Mouse (Mus musculus) embryonic facial prominence, embryonic 12.5 days (tissue): ENCODE data around the gene Cerk. TPM values are rescaled to one million over a fixed set of nuclear protein-coding genes. Genes with fewer than 3 reads are reported as not detected.
A peak's percentile ranks its signal among the peaks of the same experiment; 100 is the strongest.
"Not testable (repeated sequence)": the region's sequence is repeated elsewhere in the genome, so short reads cannot be mapped to it uniquely, and the experiment has no call there.

Experiments
- ATAC-seq: fragments of 200-750 bp; cut with Nextera tagmentation; 2 replicates; pipeline ENCODE4 v1.8.0; 2017; ENCODE audit not compliant: insufficient number of reproducible peaks, insufficient read depth, low FRiP score, low TSS enrichment
- H3K27ac ChIP-seq: fragments of 300-500 bp; sonication (generic); 2 replicates; pipeline ENCODE4 v1.5.1; 2016; ENCODE audit warnings: mild to moderate bottlenecking
- H3K27me3 ChIP-seq: fragments of 300-500 bp; sonication (generic); 2 replicates; pipeline ENCODE4 v1.6.1; 2016; ENCODE audit warnings: mild to moderate bottlenecking, moderate library complexity
- H3K36me3 ChIP-seq: fragments of 300-500 bp; sonication (generic); 2 replicates; pipeline ENCODE4 v1.6.1; 2016; ENCODE audit warnings: mild to moderate bottlenecking
- H3K4me1 ChIP-seq: fragments of 300-500 bp; sonication (generic); 2 replicates; pipeline ENCODE4 v1.6.1; 2016
- H3K4me2 ChIP-seq: fragments of 300-500 bp; sonication (generic); replicated peaks from 2 replicates; pipeline ENCODE4 v1.6.1; 2016; ENCODE audit warnings: mild to moderate bottlenecking, moderate library complexity
- H3K4me3 ChIP-seq: fragments of 300-500 bp; sonication (generic); 2 replicates; pipeline ENCODE4 v1.5.1; 2016; ENCODE audit warnings: mild to moderate bottlenecking
- H3K9ac ChIP-seq: fragments of 300-500 bp; sonication (generic); 2 replicates; pipeline ENCODE4 v1.6.1; 2016; ENCODE audit warnings: mild to moderate bottlenecking, moderate library complexity
- H3K9me3 ChIP-seq: fragments of 300-500 bp; sonication (generic); 2 replicates; pipeline ENCODE4 v1.6.1; 2016; ENCODE audit warnings: mild to moderate bottlenecking, moderate library complexity
- WGBS: fragments of 180-500 bp; shearing (Covaris S2); methylation state at CpG from one replicate; pipeline ENCODE4 v1.1.7; 2016; 5-methylcytosine and 5-hydroxymethylcytosine counted together
- polyA plus RNA-seq: library from polyadenylated mRNA; unstranded; fragments of >200 nt; fragmentation: Nextera tagmentation; extraction: Ambion mirVana; gene quantifications from 2 replicates; pipeline ENCODE4 v1.2.1, GENCODE M21; 2016

The Cerk gene
- polyA plus RNA-seq, 1 experiment from 2014 or later: 20.5 TPM

DNA sequence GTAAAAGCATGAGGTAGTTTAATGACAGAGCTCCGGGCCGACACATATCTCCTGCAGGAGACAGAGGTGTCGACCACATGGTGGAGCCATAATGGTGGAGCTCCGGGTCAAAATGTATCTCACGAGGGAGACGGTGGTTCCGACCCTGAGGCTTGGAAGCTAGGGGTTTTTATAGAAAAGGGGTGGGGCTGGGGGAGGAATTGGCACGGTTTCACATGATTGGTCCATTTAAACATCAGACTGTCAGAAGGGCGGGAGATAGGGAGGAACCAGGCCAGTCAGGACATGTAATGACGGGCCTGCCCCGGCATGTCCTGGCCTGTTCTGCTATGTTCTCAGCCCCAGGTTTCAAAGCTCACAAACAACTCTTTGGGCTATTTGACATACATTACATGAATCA lies 36.0 kb upstream of the Cerk start:
- not testable (repeated sequence) for H3K4me3 ChIP-seq, ATAC-seq, H3K27ac ChIP-seq, H3K36me3 ChIP-seq, H3K4me2 ChIP-seq, H3K4me1 ChIP-seq, H3K27me3 ChIP-seq, H3K9me3 ChIP-seq, H3K9ac ChIP-seq
- WGBS: 85% methylated on average over 11 of the region's 11 CpGs

DNA sequence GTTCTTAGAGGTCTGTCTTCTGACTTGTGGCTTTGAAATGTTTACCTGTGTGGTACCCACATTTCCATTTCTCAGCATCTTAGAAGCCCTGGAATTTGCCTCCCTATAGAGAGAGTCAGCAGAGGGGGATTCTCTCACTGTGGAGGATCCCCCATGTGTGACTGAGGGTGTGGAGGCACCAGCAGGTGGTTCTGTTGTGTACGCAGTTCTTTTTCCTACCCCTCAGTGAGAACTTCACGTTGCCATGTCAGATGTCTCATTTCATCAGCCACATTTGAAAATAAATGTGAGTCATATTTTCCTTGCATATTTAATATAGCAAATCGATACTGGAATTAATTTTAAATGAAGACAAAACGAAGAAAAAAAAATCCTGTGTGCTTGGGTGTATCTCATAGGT lies 35.4 kb upstream of the Cerk start:
- no peak overlapping the region for H3K4me2 ChIP-seq
- H3K9ac ChIP-seq: no peak overlapping the region
- H3K36me3 ChIP-seq: no peaks in the 10 kb centered on the region
- 81% methylated on average over 4 of the region's 4 CpGs for WGBS
- no peaks in the 10 kb centered on the region for H3K4me1 ChIP-seq
- H3K4me3 ChIP-seq: no peak overlapping the region
- H3K27me3 ChIP-seq: no peaks in the 10 kb centered on the region
- no peaks in the 10 kb centered on the region for H3K9me3 ChIP-seq
- ATAC-seq: no peak
- H3K27ac ChIP-seq: no peak overlapping the region

DNA sequence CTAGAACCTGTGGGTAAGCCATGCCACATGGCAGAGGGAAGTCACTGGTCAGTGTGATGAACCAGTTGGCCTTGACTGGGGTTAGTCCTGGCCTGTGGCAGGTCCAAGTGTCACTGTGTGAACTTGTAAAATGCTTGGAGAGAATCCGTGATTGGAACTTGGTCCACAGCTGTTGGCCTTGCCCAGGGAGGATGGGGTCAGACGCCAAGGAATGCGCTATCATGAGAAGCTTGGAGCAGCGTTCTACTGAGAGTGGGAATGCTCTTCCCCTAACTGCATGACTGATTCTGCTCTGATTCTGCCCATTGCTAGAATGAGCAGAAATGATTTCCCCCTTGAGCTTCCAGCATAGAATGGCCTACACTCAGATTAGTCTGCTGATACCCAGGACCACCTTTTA lies 34.8 kb upstream of the Cerk start:
- H3K4me2 ChIP-seq: no peak overlapping the region
- H3K9me3 ChIP-seq: no peaks in the 10 kb centered on the region
- H3K27me3 ChIP-seq: no peaks in the 10 kb centered on the region
- no peak overlapping the region for H3K4me3 ChIP-seq
- no peak for ATAC-seq
- no peaks in the 10 kb centered on the region for H3K36me3 ChIP-seq
- H3K4me1 ChIP-seq: no peaks in the 10 kb centered on the region
- no peak overlapping the region for H3K9ac ChIP-seq
- 83% methylated on average over 4 of the region's 4 CpGs for WGBS
- H3K27ac ChIP-seq: no peak overlapping the region

DNA sequence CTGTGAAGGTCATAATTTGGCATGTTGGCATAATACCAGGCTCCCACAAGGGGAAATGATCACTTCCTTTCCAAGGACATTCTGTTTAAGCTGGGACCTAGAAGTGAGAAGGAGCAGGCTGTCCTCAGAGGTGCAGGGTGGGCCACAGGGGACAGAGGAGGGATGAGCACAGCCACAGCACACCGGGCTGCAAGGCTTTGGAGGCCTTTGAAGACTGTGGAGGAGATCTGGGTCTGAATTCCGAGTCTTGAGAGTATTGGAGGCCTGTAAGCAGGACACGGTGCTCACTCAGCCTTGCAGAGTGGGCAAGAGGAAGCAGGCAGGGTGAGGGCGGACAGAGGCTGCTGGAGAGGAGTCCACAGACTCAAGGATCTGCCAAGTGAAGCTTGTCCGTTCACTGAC lies 34.3 kb upstream of the Cerk start:
- H3K27me3 ChIP-seq: no peaks in the 10 kb centered on the region
- no peak overlapping the region for H3K27ac ChIP-seq
- WGBS: 86% methylated on average over 5 of the region's 5 CpGs
- H3K4me1 ChIP-seq: no peaks in the 10 kb centered on the region
- no peak overlapping the region for H3K4me3 ChIP-seq
- H3K4me2 ChIP-seq: no peak overlapping the region
- H3K9me3 ChIP-seq: no peaks in the 10 kb centered on the region
- H3K9ac ChIP-seq: no peak overlapping the region
- no peak for ATAC-seq
- no peaks in the 10 kb centered on the region for H3K36me3 ChIP-seq

- Histone ChIP-seq H3K4me1 (peaks cover 4% of the 10 kb centered on the region), H3K27ac (no peak overlapping the region), H3K9me3 (no peaks in the 10 kb centered on the region), H3K9ac (no peak overlapping the region), H3K4me3 (no peak overlapping the region), H3K4me2 (no peak overlapping the region), H3K27me3 (no peaks in the 10 kb centered on the region), H3K36me3 (no peaks in the 10 kb centered on the region)
- WGBS: 78% methylated on average over 7 of the region's 7 CpGs
- no peak for ATAC-seq
These were observed 33.7 kb upstream of the Cerk start for GRCm38 (mm10) chr15:86219534-86220228.

DNA sequence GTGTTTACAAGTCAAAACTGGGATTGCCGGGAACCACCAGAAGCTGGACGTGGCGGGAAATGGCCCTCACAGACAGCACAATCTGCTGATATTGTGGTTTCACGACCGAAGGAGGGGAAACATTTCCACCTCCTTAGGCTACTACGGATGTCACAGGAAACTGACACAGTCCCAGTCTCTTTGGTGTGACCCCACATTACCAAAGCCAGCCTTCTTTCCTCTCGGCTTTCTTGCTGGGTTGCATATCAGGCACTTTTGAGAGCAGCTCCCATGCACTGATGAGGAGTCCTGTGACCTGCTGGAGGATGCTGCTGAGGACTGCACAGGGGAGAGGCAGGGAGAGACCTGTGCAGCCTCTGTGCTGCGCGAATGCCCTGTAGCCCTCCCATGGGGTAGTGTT lies 30.7 kb upstream of the Cerk start:
- not testable (repeated sequence) for H3K4me3 ChIP-seq, H3K9ac ChIP-seq, H3K9me3 ChIP-seq, H3K27ac ChIP-seq, ATAC-seq, H3K27me3 ChIP-seq, H3K4me2 ChIP-seq, H3K36me3 ChIP-seq
- H3K4me1 ChIP-seq: peaks cover 13% of the 10 kb centered on the region
- WGBS: 86% methylated on average over 9 of the region's 9 CpGs

DNA sequence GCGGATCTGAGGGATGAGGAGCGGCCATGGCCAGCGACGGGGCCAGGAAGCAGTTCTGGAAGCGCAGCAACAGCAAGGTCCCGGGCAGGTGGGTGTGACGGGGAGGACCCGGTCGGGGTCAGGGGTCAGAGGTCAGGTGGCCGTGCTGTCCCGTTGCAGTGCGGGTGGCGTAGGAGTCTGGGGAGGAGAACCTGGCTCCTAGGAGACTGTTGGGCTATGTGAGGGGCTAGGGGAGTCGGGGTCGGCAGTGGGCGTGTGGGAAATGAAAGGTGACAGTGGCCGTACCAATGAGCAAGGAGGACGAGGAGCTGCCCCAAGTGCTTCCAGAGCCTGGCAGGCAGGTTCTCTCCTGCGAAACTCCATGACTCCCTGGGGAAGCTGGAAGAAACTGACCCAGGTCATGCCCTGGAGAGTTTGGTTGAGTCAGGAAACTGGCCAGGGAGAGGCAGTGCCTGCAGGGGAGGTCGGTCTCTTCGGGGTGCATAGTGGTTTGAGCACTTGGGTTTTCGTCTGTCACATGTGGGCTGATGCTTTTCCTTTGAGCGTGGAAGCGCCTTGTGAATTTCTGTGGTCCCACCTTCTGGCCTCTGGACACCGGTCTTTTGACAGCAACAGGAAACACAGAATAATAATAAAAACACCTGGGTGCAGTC lies 28.7 kb upstream of the Cerk start:
- Histone ChIP-seq H3K4me2 (peak overlapping the region; percentile 98), H3K4me3 (peak overlapping the region; percentile 87), H3K4me1 (peaks cover 13% of the 10 kb centered on the region), H3K9ac (peak overlapping the region; percentile 87), H3K27me3 (no peaks in the 10 kb centered on the region), H3K27ac (peak overlapping the region; percentile 85), H3K9me3 (no peaks in the 10 kb centered on the region), H3K36me3 (no peaks in the 10 kb centered on the region)
- whole genome bisulfite sequencing: 15% methylated on average over 25 of the region's 25 CpGs
- peak; percentile 60 for ATAC-seq

DNA sequence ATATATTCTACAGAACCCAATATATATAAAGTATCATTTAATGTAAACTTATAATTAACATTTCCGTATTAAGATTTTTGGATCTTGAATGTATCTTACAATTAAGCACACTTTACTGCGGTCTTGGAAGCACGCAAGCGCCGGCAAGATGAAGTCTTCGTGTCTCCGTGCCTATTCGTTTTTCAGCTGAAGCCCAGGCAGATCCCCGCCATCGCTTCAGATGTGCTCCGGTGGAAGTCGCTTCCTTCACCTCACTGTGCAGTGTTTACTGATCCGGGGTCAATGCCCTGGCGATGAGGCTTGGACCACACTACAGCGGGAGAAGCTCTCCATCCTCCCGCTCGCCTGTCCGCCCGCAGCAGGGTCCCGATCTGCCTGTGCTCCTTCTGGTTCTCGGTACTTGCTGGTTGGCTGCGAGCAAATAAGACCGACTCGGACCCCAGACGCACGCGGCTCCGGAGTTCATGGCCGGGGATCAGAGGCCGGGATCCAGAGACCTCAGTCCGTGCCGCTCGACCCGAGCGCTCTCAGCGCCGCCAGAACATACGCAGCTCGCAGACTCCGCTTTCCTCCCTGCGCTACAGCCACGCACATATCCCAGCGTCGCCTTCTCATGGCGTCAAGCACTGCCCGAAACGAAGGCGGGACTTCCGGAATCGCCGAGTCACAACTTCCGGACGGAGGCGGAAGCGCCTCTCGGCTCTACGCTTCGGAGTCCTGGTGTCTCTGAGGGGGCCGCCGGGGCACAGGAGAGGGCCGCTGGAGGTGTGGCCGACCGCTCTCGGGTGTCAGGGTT lies 28.0 kb upstream of the Cerk start, which contains the start of gene Tbc1d22a:
TSS of gene Tbc1d22a (plus strand) at position 707 of the 796 bp plus-strand sequence.
- H3K9me3 ChIP-seq: no peaks in the 10 kb centered on the region
- H3K27me3 ChIP-seq: no peaks in the 10 kb centered on the region
- H3K4me1 ChIP-seq: peaks cover 13% of the 10 kb centered on the region
- H3K27ac ChIP-seq: peak within 1 kb of the TSS; percentile 85
- H3K4me3 ChIP-seq: peak within 1 kb of the TSS; percentile 87
- ATAC-seq: peak; percentile 92
- H3K36me3 ChIP-seq: no peaks in the 10 kb centered on the region
- peak within 1 kb of the TSS; percentile 98 for H3K4me2 ChIP-seq
- H3K9ac ChIP-seq: peak within 1 kb of the TSS; percentile 87
- WGBS: under 1% methylated on average over 64 of the region's 64 CpGs

- H3K36me3 ChIP-seq, H3K4me2 ChIP-seq, H3K9ac ChIP-seq, ATAC-seq, H3K4me3 ChIP-seq, H3K27me3 ChIP-seq, H3K27ac ChIP-seq, H3K9me3 ChIP-seq: not testable (repeated sequence)
- WGBS: 87% methylated on average over 5 of the region's 5 CpGs
- peaks cover 13% of the 10 kb centered on the region for H3K4me1 ChIP-seq
These were observed 26.3 kb upstream of the Cerk start for GRCm38 (mm10) chr15:86212193-86212592.

DNA sequence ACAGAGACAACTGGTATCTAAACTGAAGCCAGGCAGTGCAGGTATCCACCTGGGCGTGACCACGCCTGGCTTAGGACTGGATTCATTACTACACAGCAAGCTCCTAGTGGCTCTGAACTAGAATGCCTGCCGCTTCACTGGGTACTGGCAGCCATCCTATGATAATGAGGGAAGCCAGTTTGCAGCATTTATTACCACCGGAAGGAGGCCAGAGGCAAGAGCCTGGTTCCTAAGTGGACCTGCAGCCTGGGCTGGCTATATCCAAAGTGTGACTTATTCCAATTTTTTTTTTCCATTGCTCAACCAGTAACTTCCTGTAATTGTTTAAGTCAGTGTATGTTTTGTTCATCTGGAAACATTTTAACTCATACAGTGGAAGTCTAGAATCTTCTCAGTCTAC lies 20.4 kb upstream of the Cerk start:
- no peaks in the 10 kb centered on the region for H3K36me3 ChIP-seq
- WGBS: 81% methylated on average over 4 of the region's 4 CpGs

DNA sequence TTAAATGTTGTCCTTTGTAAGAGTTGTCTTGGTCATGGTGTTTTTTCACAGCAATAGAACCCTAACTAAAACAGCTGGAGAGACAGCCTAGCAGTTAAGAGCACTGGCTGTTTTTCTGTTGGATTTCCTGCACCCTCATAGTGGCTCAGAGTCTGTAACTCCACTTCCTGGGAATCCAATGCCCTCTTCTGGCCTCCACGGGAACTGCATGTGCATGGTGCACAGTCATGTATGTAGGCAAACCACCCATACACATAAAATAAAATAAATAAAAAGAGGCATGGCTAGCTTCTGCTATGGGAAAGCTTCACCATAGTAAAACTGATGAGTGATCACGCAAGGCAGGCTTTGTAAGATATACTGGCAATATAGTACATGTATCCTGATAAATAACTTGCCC lies 19.4 kb upstream of the Cerk start:
- ATAC-seq: 0 out of 2 replicates have a peak, but pooled peaks have one; percentile 16
- Histone ChIP-seq H3K9me3 (no peaks in the 10 kb centered on the region), H3K4me3 (no peak overlapping the region), H3K4me2 (no peak overlapping the region), H3K4me1 (peaks cover 5% of the 10 kb centered on the region; the same call in 1 of the 2 replicates), H3K9ac (no peak overlapping the region), H3K36me3 (no peaks in the 10 kb centered on the region), H3K27me3 (no peaks in the 10 kb centered on the region), H3K27ac (no peak overlapping the region)
- WGBS: 46% methylated on average over 2 of the region's 2 CpGs

More for the DNA sequence above, 20.4 kb upstream of the Cerk start:
- Histone ChIP-seq H3K9ac (no peak overlapping the region), H3K4me2 (no peak overlapping the region), H3K4me3 (no peak overlapping the region), H3K4me1 (peaks cover 5% of the 10 kb centered on the region; the same call in 1 of the 2 replicates), H3K27me3 (no peaks in the 10 kb centered on the region), H3K9me3 (no peaks in the 10 kb centered on the region), H3K27ac (no peak overlapping the region)
- ATAC-seq: no peak
